Mouse (Mus musculus): ENCODE measurements around the gene Slc25a13.
"Not testable (repeated sequence)": the region's sequence is repeated elsewhere in the genome, so short reads cannot be mapped to it uniquely, and the experiment has no call there.

The Slc25a13 gene

DNA sequence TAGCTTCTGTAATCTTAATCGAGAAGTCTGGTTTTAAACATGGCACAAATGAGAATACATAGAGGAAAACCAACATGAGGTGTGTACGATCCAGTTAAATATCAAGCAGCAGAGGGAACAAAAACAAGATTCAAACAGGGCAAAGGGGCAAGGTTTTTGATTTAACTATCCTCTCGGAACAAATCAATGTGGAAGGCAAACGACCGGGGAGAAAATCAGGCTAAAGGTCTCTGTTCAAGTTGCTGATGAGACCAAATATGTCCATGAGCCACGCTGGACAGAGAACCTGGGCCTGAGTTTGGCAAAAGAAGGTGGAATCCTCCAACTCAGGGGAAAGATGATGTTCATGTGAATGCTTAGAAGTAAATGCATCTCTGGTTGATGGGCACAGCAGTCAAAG lies 14.5 kb downstream of the Slc25a13 start:
- no peak for DNase-seq (ENCODE audit: low spot score)

GRCm38 (mm10) chr6:6201977-6202376 lies 15.0 kb downstream of the Slc25a13 start:
- DNase-seq (ENCODE audit: low spot score): no peak

DNA sequence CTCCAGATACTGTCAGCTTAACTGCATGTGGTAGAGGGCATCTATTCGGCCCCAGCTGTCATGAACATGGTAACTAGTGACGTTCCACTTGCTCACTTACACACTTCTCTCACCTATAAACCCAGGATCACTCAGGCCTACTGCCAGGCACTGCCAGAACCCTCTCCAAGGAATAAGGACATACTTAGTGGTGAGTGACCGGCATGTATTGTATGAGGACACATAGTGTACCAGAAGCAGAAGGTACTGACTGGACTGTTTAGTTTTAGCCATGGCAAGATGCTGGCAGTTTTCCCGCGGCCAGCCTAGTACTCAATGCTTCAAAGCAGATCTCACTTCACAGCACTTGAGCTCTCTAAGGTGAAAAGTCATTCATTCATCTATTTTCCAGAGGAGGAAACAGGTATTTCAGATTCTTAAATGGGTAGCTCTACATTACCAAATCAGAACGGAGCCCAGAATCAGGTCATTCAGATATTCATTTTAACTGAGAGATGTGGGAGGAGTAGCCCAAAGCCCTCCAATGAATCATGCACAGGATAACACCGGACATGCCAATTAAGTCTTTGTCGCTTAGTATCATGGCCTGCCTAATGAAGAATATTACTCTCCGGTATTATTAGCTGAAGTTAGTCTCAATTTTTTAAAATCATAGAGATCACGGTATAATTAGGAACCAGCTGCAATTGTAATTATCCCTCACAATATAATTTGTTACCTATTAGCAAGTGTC lies 17.7 kb downstream of the Slc25a13 start:
- no peak for DNase-seq (ENCODE audit: low spot score)

- not testable (repeated sequence) for DNase-seq (ENCODE audit: low spot score)
Measured at GRCm38 (mm10) chr6:6198056-6198455, 18.9 kb downstream of the Slc25a13 start.

GRCm38 (mm10) chr6:6197339-6197738 lies 19.6 kb downstream of the Slc25a13 start:
- no peak for DNase-seq (ENCODE audit: low spot score)

DNA sequence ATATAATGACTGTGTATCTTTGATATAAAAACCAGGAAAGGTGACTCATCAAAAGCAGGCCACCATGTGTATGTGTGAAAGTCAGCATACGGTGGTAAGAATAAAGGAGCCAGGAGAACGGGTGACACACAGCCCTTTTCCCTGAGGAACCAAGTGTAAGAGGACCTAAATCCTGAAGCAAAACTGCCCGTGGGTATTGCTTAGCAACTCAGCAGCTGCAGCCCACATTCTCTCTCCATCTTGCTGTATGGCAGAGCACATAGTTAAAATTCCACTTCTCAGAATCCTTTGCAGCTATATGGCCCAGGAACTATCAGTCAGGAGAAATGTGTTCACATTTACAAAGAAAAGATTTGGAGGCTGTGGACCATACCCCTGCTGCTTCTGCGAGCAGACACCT lies 20.4 kb downstream of the Slc25a13 start:
- no peak for DNase-seq (ENCODE audit: low spot score)

DNA sequence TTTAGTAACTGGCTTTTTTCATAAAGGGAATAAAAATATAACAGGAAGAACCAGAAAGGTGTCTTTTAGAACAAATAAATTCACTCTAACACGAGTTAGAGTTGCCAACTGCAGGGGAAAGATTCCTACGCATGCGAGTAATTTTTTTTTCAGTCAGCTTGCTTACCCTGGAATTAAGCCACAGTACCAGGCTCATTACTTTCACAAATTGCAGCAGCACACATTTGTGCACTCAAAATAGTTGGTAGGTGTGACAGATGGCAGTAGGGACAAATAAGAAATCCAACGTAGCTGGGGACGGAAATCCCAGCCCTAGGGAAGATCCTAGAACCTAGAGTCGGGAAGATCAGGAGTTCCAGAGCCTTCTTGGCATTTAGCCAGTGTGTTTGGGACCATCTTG lies 22.1 kb downstream of the Slc25a13 start:
- DNase-seq (ENCODE audit: low spot score): no peak

DNA sequence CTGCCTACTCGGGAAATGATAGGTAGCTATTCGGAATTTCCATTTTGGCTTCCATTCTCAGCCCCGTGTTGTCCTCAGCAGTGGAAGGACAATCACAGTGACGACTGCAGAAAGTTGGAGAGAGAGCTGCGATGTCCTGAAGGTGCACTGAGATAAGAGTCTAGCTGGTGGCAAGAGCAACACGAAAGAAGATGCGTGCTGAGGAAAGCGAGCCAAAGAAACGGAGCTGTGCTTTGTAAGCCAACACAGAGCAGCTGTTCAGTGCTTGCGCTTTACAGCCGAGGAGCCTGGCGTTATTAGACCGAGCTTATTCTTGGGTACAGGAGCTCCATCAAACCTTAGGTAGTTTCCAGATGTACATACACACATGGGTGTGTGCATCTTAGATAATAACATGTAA lies 23.1 kb downstream of the Slc25a13 start:
- DNase-seq (ENCODE audit: low spot score): no peak

GRCm38 (mm10) chr6:6192413-6192812 lies 24.6 kb downstream of the Slc25a13 start:
- DNase-seq (ENCODE audit: low spot score): no peak

DNA sequence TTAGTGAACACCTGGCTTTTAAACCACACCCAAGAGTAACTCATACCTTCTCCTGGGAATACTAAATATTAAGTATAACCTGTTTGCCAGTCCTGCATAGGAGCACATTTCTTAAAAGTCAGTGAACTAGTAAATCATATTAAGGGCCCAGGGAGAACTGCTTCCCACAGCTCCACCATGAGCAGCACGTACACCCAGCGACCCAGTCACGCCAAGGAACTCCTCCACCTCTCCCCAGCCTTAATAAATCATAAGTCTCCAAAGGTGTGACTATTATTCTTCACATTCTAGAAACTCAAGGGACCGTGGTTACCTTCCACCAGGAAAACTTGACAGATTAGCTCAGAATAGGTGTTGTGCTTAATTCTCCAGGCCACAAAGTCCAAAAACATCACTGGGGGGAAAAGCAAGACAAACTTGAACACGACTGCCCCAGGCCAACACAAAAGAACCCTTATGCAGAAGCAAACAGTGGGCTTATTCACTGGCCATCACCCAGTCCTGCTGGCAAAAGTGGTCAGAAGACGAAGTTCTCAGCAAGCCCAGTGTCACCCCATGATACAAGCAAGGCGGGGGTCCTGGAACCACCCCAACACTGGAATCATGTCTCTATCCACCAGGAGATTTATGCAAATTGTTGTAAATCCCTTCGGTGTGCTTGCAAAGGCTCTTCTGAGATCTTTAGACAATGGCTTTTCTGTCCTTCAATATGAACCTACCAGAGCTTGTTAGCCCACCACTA lies 25.2 kb downstream of the Slc25a13 start:
- DNase-seq (ENCODE audit: low spot score): no peak

- no peak for DNase-seq (ENCODE audit: low spot score)
Measured at GRCm38 (mm10) chr6:6188970-6189369, 28.0 kb downstream of the Slc25a13 start.

DNA sequence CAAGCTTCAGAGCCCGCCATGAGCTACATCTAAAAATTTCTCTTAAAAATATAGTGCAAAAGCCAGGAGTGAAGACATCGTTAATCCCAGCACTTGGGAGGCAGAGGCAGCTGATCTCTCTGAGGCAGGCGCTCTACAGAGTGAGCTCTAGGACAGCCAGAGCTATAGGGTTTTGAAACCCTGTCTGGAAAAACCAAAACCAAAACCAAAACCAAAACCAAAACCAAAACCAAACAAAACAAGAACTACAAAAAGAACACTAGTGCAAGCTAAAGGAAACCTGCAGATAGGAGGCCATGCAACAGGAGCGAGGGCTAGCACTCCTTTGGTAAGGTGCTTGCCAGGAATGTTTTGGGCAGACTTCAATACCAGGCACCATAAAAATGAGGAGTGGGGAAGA lies 30.5 kb downstream of the Slc25a13 start:
- DNase-seq (ENCODE audit: low spot score): no peak

DNA sequence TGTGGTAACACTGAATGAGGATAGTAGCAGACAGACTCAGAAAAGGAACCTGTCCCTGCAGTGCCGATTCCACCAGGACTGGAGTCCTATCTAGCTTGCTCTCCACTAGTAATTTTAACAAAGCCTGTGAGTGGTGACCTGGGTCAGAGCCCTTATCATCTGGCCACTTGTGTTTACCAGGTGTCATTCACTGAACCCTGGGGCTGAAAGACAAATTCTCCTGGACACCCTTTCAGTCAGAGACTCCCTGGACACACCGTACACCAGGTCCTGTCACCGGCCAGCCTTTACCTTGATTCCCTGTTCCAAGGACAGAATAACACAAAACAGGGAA lies 31.3 kb downstream of the Slc25a13 start:
- no peak for DNase-seq (ENCODE audit: low spot score)

DNA sequence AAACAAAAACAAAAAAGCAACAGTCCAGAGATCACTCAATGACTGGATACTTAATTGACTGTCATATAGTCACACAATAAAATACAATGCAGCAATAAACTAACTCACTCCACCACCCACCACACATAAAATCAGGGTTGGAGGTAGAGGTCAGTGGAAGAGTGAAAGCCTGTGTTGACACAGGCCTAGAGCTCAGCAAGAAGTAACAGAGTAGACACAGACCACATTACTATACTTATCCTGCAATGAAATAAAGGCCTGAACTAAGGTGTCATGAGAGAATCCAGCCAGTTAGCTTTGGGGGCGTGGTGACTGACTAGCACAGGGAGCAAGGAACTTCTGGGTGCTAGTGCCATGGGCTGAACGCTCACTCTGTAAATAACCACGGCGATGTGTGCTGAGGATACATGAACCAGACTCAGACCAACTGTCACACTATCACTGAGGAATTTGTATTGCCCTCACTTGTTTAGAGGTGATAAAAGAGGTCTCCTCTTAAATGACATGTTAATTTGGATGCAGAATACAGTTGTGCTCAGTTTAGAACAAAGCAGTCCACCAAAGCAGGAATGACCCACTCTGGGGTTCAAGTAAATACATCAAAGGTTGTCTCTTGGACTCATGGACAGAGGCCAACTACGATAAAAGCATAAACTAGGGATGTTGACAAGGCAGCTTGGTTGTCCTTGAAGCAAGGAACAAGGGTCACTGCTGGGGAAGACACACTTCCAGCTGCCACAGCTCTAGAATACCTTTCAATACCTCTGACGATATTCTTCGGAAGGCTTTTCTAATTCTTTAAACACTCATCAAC lies 31.8 kb downstream of the Slc25a13 start:
- no peak for DNase-seq (ENCODE audit: low spot score)

DNA sequence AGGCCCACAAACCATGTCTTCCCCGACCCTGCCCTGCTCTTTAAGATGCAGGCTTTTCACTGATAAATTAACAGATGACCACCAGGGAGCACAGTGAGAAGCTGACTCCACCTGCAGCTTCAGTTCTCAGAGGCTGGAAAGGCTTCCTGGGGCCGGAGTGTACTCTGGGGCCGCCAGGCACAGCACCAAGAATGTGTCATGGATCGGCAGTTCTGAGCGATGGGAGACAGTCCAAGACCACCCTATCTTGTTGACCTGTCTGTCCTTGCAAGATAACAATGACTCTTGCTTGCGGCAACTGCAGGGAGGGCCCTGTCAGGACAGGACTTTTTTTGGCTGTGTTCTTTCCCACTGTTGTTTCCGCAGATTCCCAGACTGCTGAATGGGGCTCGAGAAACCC lies 33.4 kb downstream of the Slc25a13 start:
- no peak for DNase-seq (ENCODE audit: low spot score)

DNA sequence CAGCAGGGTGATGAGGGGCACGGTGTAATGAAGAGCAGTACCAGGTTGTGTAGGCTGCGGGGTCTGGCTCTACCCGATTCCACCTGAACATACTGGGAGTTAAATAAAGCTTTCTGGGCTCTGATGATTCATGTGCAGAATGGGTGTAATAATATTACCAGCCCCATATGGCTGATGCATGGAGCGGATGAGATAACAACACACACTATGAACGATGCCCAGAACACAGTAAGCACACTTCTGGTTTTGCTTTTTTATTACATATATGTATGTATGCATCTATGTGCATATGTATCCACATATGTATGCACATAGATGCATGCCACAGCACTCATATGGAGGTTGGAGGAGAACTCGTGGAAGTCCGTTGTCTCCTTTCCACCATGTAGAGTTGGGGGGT lies 34.8 kb downstream of the Slc25a13 start:
- no peak for DNase-seq (ENCODE audit: low spot score)

DNA sequence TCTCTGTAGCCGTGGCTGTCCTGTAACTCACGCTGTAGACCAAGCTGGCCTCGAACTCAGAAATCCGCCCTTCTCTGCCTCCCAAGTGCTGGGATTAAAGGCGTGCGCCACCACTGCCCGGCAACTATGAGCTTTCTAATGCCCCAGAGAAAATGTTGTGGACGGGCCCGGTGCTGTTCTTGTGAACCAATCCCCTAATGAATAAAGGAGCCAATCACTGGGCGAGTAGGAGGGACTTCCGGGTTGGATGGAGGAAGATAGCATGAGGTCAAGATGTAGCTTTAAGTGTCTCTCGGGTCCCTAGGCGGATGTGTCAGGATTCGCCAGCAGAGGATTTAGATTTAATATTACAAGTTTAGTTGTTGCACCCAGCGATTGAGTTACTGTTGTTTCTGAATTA lies 38.6 kb downstream of the Slc25a13 start:
- DNase-seq (ENCODE audit: low spot score): not testable (repeated sequence)

DNA sequence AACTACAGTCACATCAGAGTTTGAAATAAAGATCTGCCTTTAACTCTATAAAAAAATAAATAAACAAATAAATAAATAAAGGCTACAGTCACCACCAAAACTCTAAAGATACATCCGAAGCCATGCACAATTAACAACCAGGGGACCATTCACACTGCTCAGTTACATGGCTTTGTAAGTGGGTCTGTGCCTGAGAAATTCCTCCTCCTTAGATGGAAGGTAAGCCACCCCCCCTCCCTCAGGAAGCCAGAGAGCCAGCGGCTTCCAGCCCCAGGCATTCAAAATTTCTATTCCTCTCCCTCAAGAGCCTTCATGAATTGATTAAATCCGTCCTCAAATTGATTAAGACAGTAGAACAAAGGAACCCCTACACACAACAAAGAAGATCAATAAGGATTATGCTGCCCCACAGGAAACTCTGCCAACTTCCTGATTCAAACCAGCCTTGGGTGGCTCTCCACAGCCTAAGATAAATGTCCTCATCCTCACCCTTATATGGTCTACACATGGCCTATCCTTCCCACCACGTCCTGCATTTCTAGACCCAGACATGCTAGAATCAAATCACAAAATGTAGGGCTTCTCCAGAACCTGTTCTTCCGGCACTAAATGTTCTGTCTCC lies 41.5 kb downstream of the Slc25a13 start:
- no peak for DNase-seq (ENCODE audit: low spot score)

GRCm38 (mm10) chr6:6173935-6174561 lies 42.9 kb downstream of the Slc25a13 start:
- no peak for DNase-seq (ENCODE audit: low spot score)

GRCm38 (mm10) chr6:6173166-6173934 lies 43.6 kb downstream of the Slc25a13 start:
- no peak for DNase-seq (ENCODE audit: low spot score)

- no peak for DNase-seq (ENCODE audit: low spot score)
Measured at GRCm38 (mm10) chr6:6168566-6169134, 48.3 kb downstream of the Slc25a13 start.

All from spleen, adult 12 weeks (tissue).